Mouse (Mus musculus) neural tube, embryonic 10.5 days (tissue): ENCODE measurements around the gene Uck1.
"Not testable (repeated sequence)": the region's sequence is repeated elsewhere in the genome, so short reads cannot be mapped to it uniquely, and the experiment has no call there.

Experiments used
- DNase-seq: peaks from one replicate; pipeline ENCODE4 v3.0.0-alpha.2; 2017; ENCODE audit warnings: low spot score; ENCODE audit errors: extremely low spot score

The Uck1 gene

GRCm38 (mm10) chr2:32259657-32260417 is at the start of gene Uck1:
TSS of gene Uck1 (minus strand) at chr2:32260159.
- DNase-seq: peak; percentile 87

- no peak for DNase-seq
Observed at GRCm38 (mm10) chr2:32308870-32309568, 49.1 kb upstream of the Uck1 start.

GRCm38 (mm10) chr2:32307941-32308760 is 48.2 kb upstream of the Uck1 start:
- DNase-seq: peak; percentile 69

- no peak for DNase-seq
Observed at GRCm38 (mm10) chr2:32307247-32307798, 47.4 kb upstream of the Uck1 start.

GRCm38 (mm10) chr2:32306176-32306575 is 46.2 kb upstream of the Uck1 start:
- DNase-seq: no peak

- no peak for DNase-seq
Observed at GRCm38 (mm10) chr2:32305668-32306067, 45.7 kb upstream of the Uck1 start.

GRCm38 (mm10) chr2:32304145-32304832 is 44.3 kb upstream of the Uck1 start:
- peak; percentile 72 for DNase-seq

GRCm38 (mm10) chr2:32302952-32303351 is 43.0 kb upstream of the Uck1 start:
- DNase-seq: no peak

GRCm38 (mm10) chr2:32299469-32299868 is 39.5 kb upstream of the Uck1 start:
- no peak for DNase-seq

GRCm38 (mm10) chr2:32295842-32296241 is 35.9 kb upstream of the Uck1 start:
- not testable (repeated sequence) for DNase-seq

GRCm38 (mm10) chr2:32295285-32295684 is 35.3 kb upstream of the Uck1 start:
- DNase-seq: no peak

GRCm38 (mm10) chr2:32294348-32294747 is 34.4 kb upstream of the Uck1 start:
- no peak for DNase-seq

GRCm38 (mm10) chr2:32289578-32289977 is 29.6 kb upstream of the Uck1 start:
- DNase-seq: no peak

- DNase-seq: no peak
Observed at GRCm38 (mm10) chr2:32288371-32288931, 28.5 kb upstream of the Uck1 start.

- peak; percentile 98 for DNase-seq
Observed at GRCm38 (mm10) chr2:32287923-32288367, 28.0 kb upstream of the Uck1 start, which contains the start of gene Swi5. TSS of gene Swi5 (minus strand) at chr2:32288075.

- no peak for DNase-seq
Observed at GRCm38 (mm10) chr2:32287334-32287840, 27.4 kb upstream of the Uck1 start, which contains the start of gene Golga2. TSS of gene Golga2 (plus strand) at chr2:32287384.

- DNase-seq: no peak
Observed at GRCm38 (mm10) chr2:32283986-32284385, 24.0 kb upstream of the Uck1 start.

GRCm38 (mm10) chr2:32282727-32283126 is 22.8 kb upstream of the Uck1 start:
- no peak for DNase-seq

- DNase-seq: no peak
Observed at GRCm38 (mm10) chr2:32282289-32282688, 22.3 kb upstream of the Uck1 start.

- DNase-seq: no peak
Observed at GRCm38 (mm10) chr2:32275823-32276222, 15.9 kb upstream of the Uck1 start.
